In the genomic region with DNA sequence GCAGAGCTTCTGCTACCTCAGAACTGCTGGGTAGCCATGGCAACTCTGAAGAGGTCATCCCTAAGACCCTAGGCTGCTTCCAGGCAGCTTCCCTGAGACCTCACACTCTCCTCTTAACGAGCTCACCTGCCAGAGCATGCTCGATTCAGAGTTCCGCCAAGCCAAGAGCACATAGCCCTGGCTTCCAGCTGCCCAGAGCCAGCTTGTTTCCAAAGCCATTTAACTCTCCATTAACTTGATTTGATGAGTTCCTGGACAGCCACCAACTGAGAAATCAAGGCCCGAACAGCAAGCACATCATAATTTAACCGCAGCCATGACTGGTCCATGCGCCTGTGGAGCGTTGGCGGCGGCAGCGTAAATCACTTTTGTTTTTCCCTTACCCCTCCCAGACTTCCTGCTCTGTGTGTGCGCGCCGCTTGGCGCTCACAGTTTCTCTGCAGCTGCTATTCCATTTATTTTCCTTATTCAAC, we compare ENCODE assay signal across 8 mouse cellular contexts. TPM values are rescaled to one million over a fixed set of nuclear protein-coding genes. Genes with fewer than 3 reads are reported as not detected.
DNase-seq lines count a peak whose midpoint lies in the region; ATAC-seq lines count a peak whose summit lies in the region.

No protein-coding gene starts in this region.

- WGBS in forebrain, embryonic 13.5 days, result 7% methylated on average over 14 of the region's 14 CpGs
- 2% methylated on average over 14 of the region's 14 CpGs for WGBS in limb, embryonic 13.5 days
- 8% methylated on average over 14 of the region's 14 CpGs for WGBS in neural tube, embryonic 11.5 days

- peaks cover 11% of the 10 kb centered on the region for H3K27me3 ChIP-seq in forebrain, embryonic 13.5 days
- no peaks in the 10 kb centered on the region; the same call in 1 of the 2 replicates for H3K27me3 ChIP-seq in limb, embryonic 13.5 days
- no peaks in the 10 kb centered on the region for H3K27me3 ChIP-seq in neural tube, embryonic 11.5 days (ENCODE audit: control insufficient read depth, insufficient read depth, low read length)

- H3K4me2 ChIP-seq in forebrain, embryonic 13.5 days, result peak overlapping the region; percentile 59
- H3K4me2 ChIP-seq in limb, embryonic 13.5 days (replicated peaks), result peak overlapping the region; percentile 61
- H3K4me2 ChIP-seq in neural tube, embryonic 11.5 days (ENCODE audit: low read depth), result peak overlapping the region; percentile 39

- ATAC-seq in forebrain, embryonic 13.5 days, result peak; percentile 84
- peak; percentile 76 for ATAC-seq in limb, embryonic 13.5 days (ENCODE audit: low FRiP score, low read depth)
- ATAC-seq in neural tube, embryonic 11.5 days (ENCODE audit: insufficient read depth, low FRiP score, low TSS enrichment), result peak; percentile 74
- ATAC-seq in monocyte, adult 5-6 weeks (replicated peaks; ENCODE audit: insufficient number of reproducible peaks, low FRiP score, low TSS enrichment, poor library complexity, severe bottlenecking), result no peak

- peak overlapping the region; percentile 47 for H3K9ac ChIP-seq in forebrain, embryonic 13.5 days
- H3K9ac ChIP-seq in limb, embryonic 13.5 days, result peak overlapping the region; percentile 32; the same call in 1 of the 2 replicates
- 0 out of 2 replicates have a peak overlapping the region, but pooled peaks have one; percentile 3 for H3K9ac ChIP-seq in neural tube, embryonic 11.5 days (ENCODE audit: low read length)

- peaks cover 45% of the 10 kb centered on the region for H3K4me1 ChIP-seq in forebrain, embryonic 13.5 days
- peaks cover 36% of the 10 kb centered on the region for H3K4me1 ChIP-seq in limb, embryonic 13.5 days
- H3K4me1 ChIP-seq in neural tube, embryonic 11.5 days (ENCODE audit: control insufficient read depth, insufficient read depth, low read length), result peaks cover 36% of the 10 kb centered on the region

- no peaks in the 10 kb centered on the region for H3K36me3 ChIP-seq in forebrain, embryonic 13.5 days (ENCODE audit: poor library complexity, severe bottlenecking)
- H3K36me3 ChIP-seq in limb, embryonic 13.5 days, result no peaks in the 10 kb centered on the region
- H3K36me3 ChIP-seq in neural tube, embryonic 11.5 days (ENCODE audit: control insufficient read depth, insufficient read depth, low read length), result no peaks in the 10 kb centered on the region

- H3K4me3 ChIP-seq in forebrain, embryonic 13.5 days, result peak overlapping the region; percentile 28
- H3K4me3 ChIP-seq in limb, embryonic 13.5 days, result peak overlapping the region; percentile 30
- no peak overlapping the region; the same call in 1 of the 2 replicates for H3K4me3 ChIP-seq in neural tube, embryonic 11.5 days (ENCODE audit: low read depth, low read length)

- peak; percentile 31 for DNase-seq in ovary, postnatal 36 days (ENCODE audit: low spot score)
- DNase-seq in ovary, postnatal 10 days (ENCODE audit: low spot score), result no peak
- peak; percentile 32 for DNase-seq in kidney, adult 11 months
- DNase-seq in neural tube, embryonic 11.5 days (ENCODE audit: low spot score), result peak; percentile 71
- no peak for DNase-seq in spleen, postnatal 14 days (ENCODE audit: low spot score in 2 of 2)

- no peaks in the 10 kb centered on the region for H3K9me3 ChIP-seq in forebrain, embryonic 13.5 days (replicated peaks)
- no peaks in the 10 kb centered on the region for H3K9me3 ChIP-seq in limb, embryonic 13.5 days
- no peaks in the 10 kb centered on the region for H3K9me3 ChIP-seq in neural tube, embryonic 11.5 days (ENCODE audit: control insufficient read depth, low read length)

- peak overlapping the region; percentile 80 for H3K27ac ChIP-seq in forebrain, embryonic 13.5 days
- peak overlapping the region; percentile 29; the same call in 1 of the 2 replicates for H3K27ac ChIP-seq in limb, embryonic 13.5 days
- peak overlapping the region; percentile 51 for H3K27ac ChIP-seq in neural tube, embryonic 11.5 days (ENCODE audit: low read depth, low read length)

RNA-seq across cellular contexts. Expression of a gene that starts 32.7 kb away (rescaled TPM):
- polyA plus RNA-seq in forebrain, embryonic 13.5 days (2015; fragmentation: Nextera tagmentation; extraction: Ambion mirVana), result 33.0 and 33.9 TPM in 2 replicates
- polyA plus RNA-seq in limb, embryonic 13.5 days (2015; fragmentation: Nextera tagmentation; extraction: Ambion mirVana), result 4.5 and 5.6 TPM in 2 replicates
- polyA plus RNA-seq in neural tube, embryonic 11.5 days (2014; fragmentation: Nextera tagmentation; extraction: Ambion mirVana), result 26.8 and 29.6 TPM in 2 replicates
- 1.1 TPM in 1 of 3 replicates, not detected in the others for total RNA-seq in monocyte, adult 5-6 weeks (2017)

Comparison
In these comparisons a context has a peak if more than half of its experiments do, and no peak if none do; other contexts are left out.
1. DNase-seq: peak in ovary, postnatal 36 days (single experiment), kidney, adult 11 months (single experiment) and neural tube, embryonic 11.5 days (single experiment); none in ovary, postnatal 10 days (single experiment) and spleen, postnatal 14 days (0 of 2).
2. H3K27ac ChIP-seq: peak in every context shown above with its lines; median percentile 80 in forebrain, embryonic 13.5 days; 51 in neural tube, embryonic 11.5 days; 29 in limb, embryonic 13.5 days.
3. Peak in every context shown above with its lines, with median percentiles within 50 percentile points of each other: H3K4me2 ChIP-seq and H3K9ac ChIP-seq.